ENCODE assay signal across 10 mouse cellular contexts in genomic region chr8:13037015-13037414, GRCm38 (mm10). TPM values are rescaled to one million over a fixed set of nuclear protein-coding genes. Genes with fewer than 3 reads are reported as not detected.
A peak's percentile ranks its signal among the peaks of the same experiment; 100 is the strongest.
DNase-seq lines count a peak whose midpoint lies in the region; ATAC-seq and TF ChIP-seq lines count a peak whose summit lies in the region.
"Had no signal": no experiment of that assay in that cellular context is flagged by ENCODE, and none has a peak within 500 bp of the region (broad histone marks: within the 10 kb centered on the region; RNA-seq: fewer than 3 reads in every experiment).

F10 (plus strand) TSS chr8:13037308.

- TF ChIP-seq EP300 in stomach, postnatal 0 days (optimal IDR thresholded peaks at IDR 0.05): no peak

- WGBS in forebrain, embryonic 15.5 days: 82% methylated on average over 7 of the region's 7 CpGs
- WGBS in forebrain, embryonic 13.5 days: 76% methylated on average over 7 of the region's 7 CpGs
- WGBS in stomach, embryonic 15.5 days: 64% methylated on average over 7 of the region's 7 CpGs
- WGBS in stomach, postnatal 0 days: 67% methylated on average over 7 of the region's 7 CpGs

- H3K9ac ChIP-seq in forebrain, embryonic 15.5 days (replicated peaks): no peak within 1 kb of the TSS
- no peak within 1 kb of the TSS for H3K9ac ChIP-seq in forebrain, embryonic 13.5 days
- no peak within 1 kb of the TSS for H3K9ac ChIP-seq in stomach, embryonic 15.5 days
- no peak within 1 kb of the TSS for H3K9ac ChIP-seq in stomach, postnatal 0 days (ENCODE audit: low read length)

- no peak within 1 kb of the TSS for H3K4me3 ChIP-seq in forebrain, embryonic 15.5 days
- H3K4me3 ChIP-seq in forebrain, embryonic 13.5 days: no peak within 1 kb of the TSS
- no peak within 1 kb of the TSS for H3K4me3 ChIP-seq in stomach, embryonic 15.5 days (replicated peaks)
- H3K4me3 ChIP-seq in stomach, postnatal 0 days (ENCODE audit: low read depth, low read length): no peak within 1 kb of the TSS

- no peaks in the 10 kb centered on the region for H3K36me3 ChIP-seq in forebrain, embryonic 15.5 days
- no peaks in the 10 kb centered on the region for H3K36me3 ChIP-seq in forebrain, embryonic 13.5 days (ENCODE audit: poor library complexity, severe bottlenecking)
- no peaks in the 10 kb centered on the region for H3K36me3 ChIP-seq in stomach, embryonic 15.5 days
- H3K36me3 ChIP-seq in stomach, postnatal 0 days (ENCODE audit: control insufficient read depth, insufficient read depth, low read length): no peaks in the 10 kb centered on the region

- no peak for DNase-seq in stomach, postnatal 0 days (ENCODE audit: low spot score)
- DNase-seq in lung, postnatal 14 days: peak; percentile 13
- no peak for DNase-seq in thymus, postnatal 0 days (ENCODE audit: low spot score)
- no peak for DNase-seq in urinary bladder, postnatal 36 days (ENCODE audit: low spot score in 2 of 2)
- DNase-seq in left cerebral cortex, adult 11 months (ENCODE audit: low spot score): no peak
- DNase-seq: left cerebral cortex, postnatal 4 days had no signal

- no peak for ATAC-seq in forebrain, embryonic 15.5 days (replicated peaks)
- ATAC-seq in forebrain, embryonic 13.5 days: no peak
- no peak for ATAC-seq in stomach, embryonic 15.5 days (ENCODE audit: insufficient read depth, low FRiP score, low read depth)
- no peak for ATAC-seq in stomach, postnatal 0 days (ENCODE audit: low FRiP score, low TSS enrichment)
- ATAC-seq: hindbrain, embryonic 16.5 days had no signal

- H3K4me1 ChIP-seq in forebrain, embryonic 15.5 days: 0 out of 2 replicates have a peak, but pooled peaks cover 11% of the 10 kb centered on the region
- 0 out of 2 replicates have a peak, but pooled peaks cover 5% of the 10 kb centered on the region for H3K4me1 ChIP-seq in forebrain, embryonic 13.5 days
- no peaks in the 10 kb centered on the region; the same call in 1 of the 2 replicates for H3K4me1 ChIP-seq in stomach, embryonic 15.5 days
- H3K4me1 ChIP-seq in stomach, postnatal 0 days (replicated peaks; ENCODE audit: control insufficient read depth, insufficient read depth): no peaks in the 10 kb centered on the region

- H3K9me3 ChIP-seq in forebrain, embryonic 15.5 days: no peaks in the 10 kb centered on the region
- H3K9me3 ChIP-seq in forebrain, embryonic 13.5 days (replicated peaks): no peaks in the 10 kb centered on the region
- no peaks in the 10 kb centered on the region for H3K9me3 ChIP-seq in stomach, embryonic 15.5 days
- no peaks in the 10 kb centered on the region for H3K9me3 ChIP-seq in stomach, postnatal 0 days (ENCODE audit: control insufficient read depth, low read length)

- no peaks in the 10 kb centered on the region for H3K27me3 ChIP-seq in forebrain, embryonic 15.5 days
- no peaks in the 10 kb centered on the region for H3K27me3 ChIP-seq in forebrain, embryonic 13.5 days
- no peaks in the 10 kb centered on the region for H3K27me3 ChIP-seq in stomach, embryonic 15.5 days (replicated peaks)
- no peaks in the 10 kb centered on the region; the same call in 1 of the 2 replicates for H3K27me3 ChIP-seq in stomach, postnatal 0 days (ENCODE audit: control insufficient read depth, insufficient read depth, low read length)

- H3K27ac ChIP-seq in forebrain, embryonic 15.5 days (replicated peaks): peak within 1 kb of the TSS; percentile 34
- no peak within 1 kb of the TSS for H3K27ac ChIP-seq in forebrain, embryonic 13.5 days
- no peak within 1 kb of the TSS for H3K27ac ChIP-seq in stomach, embryonic 15.5 days
- H3K27ac ChIP-seq in stomach, postnatal 0 days (replicated peaks): no peak within 1 kb of the TSS

- no peak for TF ChIP-seq CTCF in stomach, postnatal 0 days (IDR thresholded peaks at IDR 0.05; ENCODE audit: low read depth)

- no peak within 1 kb of the TSS for H3K4me2 ChIP-seq in forebrain, embryonic 15.5 days (replicated peaks)
- H3K4me2 ChIP-seq in forebrain, embryonic 13.5 days: no peak within 1 kb of the TSS
- no peak within 1 kb of the TSS for H3K4me2 ChIP-seq in stomach, embryonic 15.5 days
- H3K4me2 ChIP-seq in stomach, postnatal 0 days (replicated peaks; ENCODE audit: low read depth): no peak within 1 kb of the TSS

RNA-seq across cellular contexts. Expression of gene F10, which starts in this region (rescaled TPM):
- 0.26 and 0.43 TPM in 2 replicates for polyA plus RNA-seq in forebrain, embryonic 15.5 days (2015; fragmentation: Nextera tagmentation; extraction: Ambion mirVana)
- polyA plus RNA-seq in forebrain, embryonic 13.5 days (2015; fragmentation: Nextera tagmentation; extraction: Ambion mirVana): 0.35 TPM in 2 replicates
- polyA plus RNA-seq in stomach, embryonic 15.5 days (2015; fragmentation: Nextera tagmentation; extraction: Ambion mirVana): 8.9 and 15.3 TPM in 2 replicates
- 1.1 and 1.9 TPM in 2 replicates for polyA plus RNA-seq in stomach, postnatal 0 days (2015; fragmentation: Nextera tagmentation; extraction: Ambion mirVana)
- polyA plus RNA-seq in thymus, postnatal 0 days (2015; fragmentation: Nextera tagmentation; extraction: Ambion mirVana): 0.58 and 0.69 TPM in 2 replicates
